Mouse (Mus musculus) megakaryocyte, adult 5-6 weeks (primary cell): ENCODE measurements at regions not wholly inside any gene's neighbourhood (a gene's known extent, or its start where the extent isn't known, plus 50 kb on each side); places are given as distances from the start of the nearest gene placed in this dataset.

Experiments used
- ATAC-seq: 2 replicates; pipeline ENCODE4 v1.8.0; 2016; ENCODE audit warnings: mild to moderate bottlenecking, inconsistent platforms; ENCODE audit not compliant: poor library complexity, severe bottlenecking

DNA sequence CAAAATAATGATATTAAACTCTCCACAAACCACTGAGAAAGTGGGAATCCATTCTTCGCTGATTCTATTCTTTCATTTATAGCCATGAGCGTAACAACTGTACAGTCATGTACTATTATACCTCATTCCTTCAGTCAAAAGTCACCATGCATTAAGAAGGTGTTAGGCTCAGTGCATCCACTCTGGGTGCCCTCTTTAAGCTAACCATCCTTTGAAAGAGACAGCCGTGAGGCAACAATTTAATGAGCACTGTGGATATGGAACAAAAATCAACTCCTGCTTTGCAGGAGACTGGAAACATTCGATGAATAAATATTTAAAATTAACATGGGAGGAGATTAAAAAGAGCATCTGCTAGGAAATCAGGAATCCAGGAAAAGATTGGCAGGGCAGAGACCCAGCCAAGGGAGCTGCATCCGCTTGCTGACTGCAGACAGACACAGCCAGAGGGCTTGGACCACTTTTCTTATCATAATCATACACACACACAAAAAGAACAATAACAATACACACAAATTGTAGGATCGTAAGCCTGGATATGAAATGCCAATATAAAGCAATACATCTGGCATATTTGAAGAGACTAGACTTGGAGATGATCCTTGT, 309.2 kb upstream of the Negr1 start:
- ATAC-seq, result no peak

DNA sequence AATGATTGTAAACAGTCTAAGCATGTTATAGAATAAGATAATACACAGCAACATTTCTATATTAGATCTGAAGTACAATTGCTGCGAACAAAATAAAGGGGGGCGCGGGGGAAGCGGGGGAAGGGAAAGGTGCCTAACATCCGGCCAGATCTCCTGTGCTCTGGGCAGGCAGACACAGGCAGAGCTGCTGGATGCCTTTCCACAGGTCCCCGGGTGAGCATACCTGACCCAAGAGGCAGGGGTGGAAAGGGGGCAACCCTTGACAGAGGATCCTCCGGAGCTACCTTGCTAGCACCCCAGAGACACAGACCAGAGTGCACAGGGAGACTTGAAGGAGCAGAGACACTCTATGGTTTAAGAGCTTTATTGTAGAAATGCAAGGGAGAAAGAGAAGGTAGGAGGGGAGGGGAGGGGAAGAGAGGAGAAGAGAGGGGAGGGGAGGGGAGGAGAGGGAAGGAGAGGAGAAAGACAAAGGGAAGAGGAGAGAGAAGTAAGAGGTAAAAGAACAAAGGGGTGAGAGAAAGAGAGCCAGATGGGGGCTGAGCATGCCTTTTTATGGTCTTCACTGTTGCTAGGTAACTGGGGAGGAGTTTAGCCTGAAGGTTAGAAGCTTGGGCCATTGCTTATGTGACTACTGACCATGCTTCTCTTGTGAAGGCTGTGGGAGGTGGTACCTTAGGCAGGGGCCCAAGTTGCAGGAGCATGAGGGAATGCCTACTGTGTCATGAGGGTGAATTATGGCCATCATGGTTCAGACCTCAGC, 308.2 kb upstream of the Negr1 start:
- no peak for ATAC-seq

GRCm38 (mm10) chr3:156256719-156257118, 304.9 kb upstream of the Negr1 start:
- no peak for ATAC-seq

DNA sequence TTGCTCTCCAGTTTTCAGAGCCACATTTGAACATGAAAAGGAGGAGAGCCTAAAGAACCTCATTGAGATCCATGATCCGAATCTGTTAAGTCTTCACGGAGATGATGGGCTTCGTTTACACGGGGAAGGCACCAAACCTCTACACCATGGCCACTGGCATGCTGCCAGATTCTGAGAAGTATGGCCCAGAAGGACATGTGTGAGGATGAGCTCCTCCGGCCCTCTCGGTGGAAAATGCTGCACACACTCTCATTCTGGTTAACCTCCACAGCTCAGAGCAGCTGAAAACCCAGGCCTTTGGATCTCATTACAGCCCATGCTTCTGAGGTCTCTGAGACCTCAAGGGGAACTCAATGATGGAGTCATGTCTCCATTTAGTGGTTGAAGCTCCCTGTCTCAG, 296.9 kb upstream of the Negr1 start:
- ATAC-seq, result no peak

GRCm38 (mm10) chr3:156267727-156268126, 293.9 kb upstream of the Negr1 start:
- ATAC-seq, result no peak

DNA sequence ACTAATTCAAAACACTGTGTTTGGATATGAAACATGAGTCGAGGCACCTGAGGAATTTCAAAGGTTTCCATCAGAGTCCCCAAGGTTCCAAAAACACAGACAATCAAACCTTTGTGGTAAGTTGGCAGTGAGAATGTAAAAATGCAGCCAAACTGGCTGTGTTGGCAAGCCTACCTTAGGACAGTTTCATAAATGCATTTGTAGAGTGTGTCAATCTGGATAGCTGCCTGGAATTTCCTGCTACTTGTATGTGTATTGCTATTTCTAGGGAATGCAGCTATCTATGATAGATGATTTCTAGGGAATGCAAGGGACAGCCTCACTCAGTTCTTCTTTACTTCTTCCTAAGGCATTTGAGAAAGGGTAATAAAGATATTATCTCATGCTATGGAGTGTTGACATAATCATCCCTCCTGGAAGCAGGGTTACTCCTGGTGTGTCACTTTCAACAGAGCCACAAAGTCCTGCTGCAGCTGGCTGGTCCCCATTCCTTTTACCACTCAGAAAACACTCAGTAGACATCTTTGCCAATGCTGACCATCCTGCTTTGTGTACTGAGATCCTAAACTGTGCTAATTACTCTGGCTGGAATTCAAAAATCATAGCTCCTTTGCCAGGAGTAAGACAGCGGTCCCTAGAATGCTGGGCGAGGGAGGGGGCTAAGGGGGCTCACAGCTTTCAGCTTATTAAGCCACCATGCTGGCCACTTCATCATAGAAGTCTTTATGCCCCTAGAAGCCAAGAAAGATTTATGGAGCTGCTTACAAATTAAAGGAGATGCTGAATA, 261.4 kb upstream of the Negr1 start:
- no peak for ATAC-seq

DNA sequence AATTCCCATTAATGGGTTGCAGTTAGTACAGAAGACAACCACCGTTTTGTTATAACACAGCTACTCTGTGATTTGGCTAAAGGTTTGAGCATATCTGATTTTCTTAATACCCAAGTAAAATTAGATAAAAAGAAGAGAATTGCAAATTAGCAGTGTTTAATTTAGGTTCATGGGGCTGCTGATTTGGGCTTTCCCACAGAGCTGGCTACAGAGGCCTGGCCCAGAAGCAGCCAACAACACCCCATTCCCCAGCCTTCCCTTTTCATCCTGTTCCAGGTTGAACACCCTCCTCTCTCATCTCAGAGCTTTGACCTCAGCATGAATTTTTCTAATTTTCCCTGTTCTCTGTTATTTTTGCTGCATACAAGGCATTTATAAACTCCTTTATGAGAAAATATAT, 260.3 kb upstream of the Negr1 start:
- ATAC-seq, result no peak

GRCm38 (mm10) chr3:156301745-156302144, 259.8 kb upstream of the Negr1 start:
- ATAC-seq, result no peak

- ATAC-seq, result no peak
Measured at GRCm38 (mm10) chr3:156304174-156304573, 257.4 kb upstream of the Negr1 start.

DNA sequence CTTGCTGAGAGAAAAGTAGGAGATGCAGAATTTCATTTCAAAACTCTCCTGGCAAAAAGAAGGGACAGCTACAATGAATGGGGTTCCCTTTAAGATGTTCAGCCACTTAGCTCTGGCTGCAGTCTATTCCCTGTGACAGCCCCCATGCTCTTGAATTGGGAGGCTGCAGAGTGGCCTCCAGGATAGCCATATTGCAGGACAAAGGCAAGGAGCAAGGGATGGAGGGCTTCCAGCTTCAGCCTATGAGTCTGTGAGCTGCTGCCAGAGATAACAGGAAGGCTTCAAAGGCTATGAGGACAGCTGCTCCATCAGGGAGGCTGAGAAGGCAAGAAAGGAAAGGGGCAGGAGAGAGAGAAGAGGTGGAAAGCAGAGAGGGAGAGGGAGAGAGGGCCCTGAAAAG, 256.5 kb upstream of the Negr1 start:
- no peak for ATAC-seq

DNA sequence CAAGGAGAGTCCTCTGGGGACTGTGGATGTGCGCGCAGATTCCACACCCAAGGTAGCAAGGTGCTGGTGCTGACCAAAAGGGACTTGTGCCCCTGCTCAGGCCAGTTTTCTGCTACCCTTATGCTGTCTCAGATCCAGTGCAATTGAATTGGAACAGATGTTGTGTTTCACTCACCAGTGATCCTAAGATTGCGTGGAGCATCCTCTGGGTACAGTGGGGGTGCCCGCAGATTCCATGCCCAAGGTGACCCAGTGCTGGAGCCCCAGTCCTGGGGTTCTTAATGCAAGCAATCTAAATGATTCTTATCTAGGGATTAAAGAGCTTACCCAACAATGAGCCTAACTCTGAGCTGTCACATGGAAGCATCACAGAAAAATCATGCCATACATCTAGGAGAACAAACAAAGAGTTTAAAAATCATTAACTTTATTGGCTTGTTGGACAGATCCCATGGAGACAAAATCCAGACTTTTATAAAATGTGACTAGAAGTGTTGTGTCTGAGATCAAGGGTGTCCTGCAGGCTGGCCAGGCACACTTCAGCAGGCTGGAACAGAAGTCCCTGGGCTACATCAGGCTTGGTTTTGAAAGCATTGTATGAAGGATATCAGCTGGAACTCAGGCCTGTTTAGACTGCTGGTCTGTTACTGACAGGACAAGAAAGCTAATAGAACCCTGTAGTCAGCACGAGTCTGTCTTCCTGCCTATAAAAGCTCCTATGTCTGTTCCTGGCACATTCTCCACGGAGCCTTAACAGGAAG, 226.4 kb upstream of the Negr1 start:
- ATAC-seq, result no peak

GRCm38 (mm10) chr3:156341484-156341883, 220.1 kb upstream of the Negr1 start:
- ATAC-seq, result peak; percentile 49

- 0 out of 2 replicates have a peak, but pooled peaks have one; percentile 49 for ATAC-seq
Measured at GRCm38 (mm10) chr3:156351727-156352126, 209.9 kb upstream of the Negr1 start.

DNA sequence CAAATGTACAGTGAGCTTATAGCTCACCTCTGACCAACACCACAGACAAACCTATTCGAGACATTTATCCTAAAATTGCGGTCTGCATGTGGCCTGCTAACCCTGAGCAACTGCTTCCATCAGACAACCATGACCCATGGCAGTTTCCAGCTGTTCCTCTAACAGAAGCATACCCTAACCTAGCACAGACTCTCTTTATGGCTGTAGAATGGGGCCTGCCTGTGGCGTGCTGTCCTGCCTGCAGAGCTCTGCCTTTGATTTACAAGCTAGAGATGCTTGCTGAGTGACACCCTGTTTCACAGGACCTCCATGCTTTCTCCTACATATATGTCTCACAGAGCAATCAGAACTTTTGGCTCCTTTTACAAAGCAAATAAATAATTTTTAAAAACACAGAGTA, 208.2 kb upstream of the Negr1 start:
- no peak for ATAC-seq

GRCm38 (mm10) chr3:156353841-156354473, 207.6 kb upstream of the Negr1 start:
- ATAC-seq, result no peak

DNA sequence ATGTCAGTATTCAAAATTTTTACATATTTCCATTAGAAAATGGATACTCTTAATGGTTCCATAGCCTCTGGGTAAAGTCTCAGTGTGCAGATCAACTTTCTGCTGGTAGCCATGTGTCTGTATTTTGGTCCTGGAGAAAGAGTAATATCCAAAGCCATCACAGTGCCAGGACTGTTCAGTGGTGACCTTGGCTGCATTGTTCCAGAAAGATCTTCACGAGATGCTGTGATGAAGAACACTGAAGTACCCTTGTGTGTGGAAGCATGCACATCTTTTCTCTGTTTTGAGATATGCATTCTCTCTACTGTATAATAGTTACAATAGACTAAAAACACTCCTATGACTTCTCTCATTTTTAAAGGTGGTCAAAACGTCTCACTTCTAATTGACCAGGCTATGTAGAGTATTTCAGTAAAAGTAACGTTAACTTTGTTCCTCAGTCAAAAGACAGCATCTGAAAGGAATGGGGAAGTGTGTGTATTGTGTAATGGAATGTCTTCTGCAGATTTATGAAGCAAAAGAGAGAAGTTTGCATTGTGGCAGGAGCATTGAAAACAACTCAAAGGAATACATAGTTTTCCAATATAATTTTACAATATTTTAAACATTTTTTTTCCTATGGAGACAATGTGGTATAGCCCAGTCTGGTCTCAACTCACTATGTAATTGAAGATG, 192.8 kb upstream of the Negr1 start:
- ATAC-seq, result peak; percentile 94

DNA sequence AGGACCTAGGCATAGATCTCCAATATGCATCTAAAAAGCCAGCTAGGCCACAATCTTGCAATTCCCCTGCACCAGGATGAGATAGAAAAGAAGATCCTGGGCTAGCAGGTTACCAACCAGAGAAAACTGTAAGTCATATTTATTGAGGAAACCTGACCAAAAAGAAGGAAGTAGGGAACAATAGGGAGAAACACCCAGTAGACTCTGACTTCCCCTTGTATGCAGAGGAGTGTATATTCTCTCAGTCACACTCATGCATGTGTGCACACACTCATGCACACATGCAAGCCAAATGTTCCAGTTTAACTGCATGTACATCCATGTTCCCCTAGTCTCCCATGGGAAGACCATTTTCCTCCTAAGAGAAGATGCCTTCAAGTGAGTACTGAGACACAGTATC, 184.9 kb upstream of the Negr1 start:
- ATAC-seq, result peak; percentile 96

GRCm38 (mm10) chr3:156382919-156383318, 178.7 kb upstream of the Negr1 start:
- ATAC-seq, result no peak

DNA sequence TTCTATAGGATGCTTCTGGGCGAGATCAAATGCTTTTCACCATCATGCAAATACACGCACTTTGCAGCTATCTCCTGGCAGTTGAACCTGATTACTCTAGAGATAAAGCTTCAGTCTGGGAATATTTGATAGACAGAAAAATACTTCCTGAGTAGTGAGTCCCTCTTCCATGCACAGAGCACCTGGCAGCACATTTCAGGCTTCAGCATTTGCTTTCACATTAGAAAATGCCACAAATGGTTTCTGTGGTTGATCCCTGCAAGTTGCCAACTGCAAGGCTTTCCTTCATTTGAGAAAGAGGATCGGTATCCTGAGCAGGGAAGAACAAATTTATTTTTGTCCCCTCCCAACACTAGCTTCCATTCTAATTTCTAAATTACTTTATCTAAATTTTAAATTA, 155.5 kb upstream of the Negr1 start:
- no peak for ATAC-seq

DNA sequence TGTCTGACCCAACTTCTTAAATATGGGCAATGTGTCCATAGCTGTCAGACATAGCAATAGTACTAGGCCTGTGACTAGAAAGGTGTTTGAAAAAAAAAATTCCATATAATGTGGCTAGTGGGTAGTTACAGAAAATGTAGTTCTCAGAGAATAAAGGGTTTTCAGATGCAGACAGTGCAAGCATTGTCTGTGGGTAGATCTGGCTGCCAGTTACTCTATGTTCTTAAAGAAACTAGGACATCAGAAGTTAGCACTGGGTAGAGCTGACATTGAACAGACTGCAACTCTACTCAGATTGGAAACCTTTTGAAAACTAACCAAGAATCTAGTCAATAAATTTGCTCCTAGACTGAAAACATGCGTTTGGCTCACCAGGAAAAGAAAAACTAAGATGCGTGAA, 154.5 kb upstream of the Negr1 start:
- ATAC-seq, result no peak
